Mouse (Mus musculus) midbrain, embryonic 10.5 days (tissue): ENCODE measurements around the gene Zfp583. TPM values are rescaled to one million over a fixed set of nuclear protein-coding genes. Genes with fewer than 3 reads are reported as not detected.
A peak's percentile ranks its signal among the peaks of the same experiment; 100 is the strongest.
"Not testable (repeated sequence)": the region's sequence is repeated elsewhere in the genome, so short reads cannot be mapped to it uniquely, and the experiment has no call there.

ENCODE experiments used
- DNase-seq: peaks from one replicate; pipeline ENCODE4 v3.0.0-alpha.2; 2017; ENCODE audit warnings: low spot score
- H3K27ac ChIP-seq: fragments of 300-500 bp; sonication (generic); replicated peaks from 2 replicates; pipeline ENCODE4 v1.5.1; 2016; ENCODE audit warnings: mild to moderate bottlenecking
- H3K27me3 ChIP-seq: fragments of 300-500 bp; sonication (generic); 2 replicates; pipeline ENCODE4 v1.6.1; 2016; ENCODE audit warnings: low read depth, mild to moderate bottlenecking; ENCODE audit not compliant: poor library complexity, severe bottlenecking
- H3K36me3 ChIP-seq: fragments of 300-500 bp; sonication (generic); 2 replicates; pipeline ENCODE4 v1.6.1; 2016; ENCODE audit warnings: mild to moderate bottlenecking, moderate library complexity
- H3K4me1 ChIP-seq: fragments of 300-500 bp; sonication (generic); 2 replicates; pipeline ENCODE4 v1.6.1; 2016
- H3K4me3 ChIP-seq: fragments of 300-500 bp; sonication (generic); 2 replicates; pipeline ENCODE4 v1.5.1; 2016; ENCODE audit warnings: mild to moderate bottlenecking, moderate library complexity
- H3K9me3 ChIP-seq: fragments of 300-500 bp; sonication (generic); replicated peaks from 2 replicates; pipeline ENCODE4 v1.6.1; 2016; ENCODE audit warnings: mild to moderate bottlenecking
- WGBS: fragments of 180-500 bp; shearing (Covaris S2); methylation state at CpG from one replicate; pipeline ENCODE4 v1.1.7; 2016; 5-methylcytosine and 5-hydroxymethylcytosine counted together
- polyA plus RNA-seq: library from polyadenylated mRNA; unstranded; fragments of >200 nt; fragmentation: Nextera tagmentation; extraction: Ambion mirVana; gene quantifications from 2 replicates; pipeline ENCODE4 v1.2.1, GENCODE M21; 2016

Zfp583 gene
- polyA plus RNA-seq, 1 experiment from 2014 or later = 5.2 TPM

DNA sequence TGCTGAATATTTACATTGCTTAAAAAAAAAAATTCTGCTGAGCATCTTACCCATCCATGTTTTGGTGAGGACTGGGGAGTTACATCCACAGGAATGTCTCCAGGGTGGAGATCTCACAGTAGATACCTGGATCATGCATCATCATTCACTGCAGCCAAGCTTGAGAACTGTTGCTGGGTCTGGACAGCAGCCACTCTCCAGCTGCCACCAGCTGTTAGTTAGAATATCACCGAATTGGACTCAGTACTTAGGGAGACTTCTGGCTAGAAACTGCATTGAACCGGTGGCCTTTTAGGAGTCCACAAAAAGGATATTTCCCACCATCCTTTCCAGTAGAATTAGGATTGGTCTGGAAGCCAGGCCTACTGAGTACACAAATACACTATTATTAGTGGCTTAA, 27.0 kb upstream of the Zfp583 start:
- 0 out of 2 replicates have a peak, but pooled peaks cover 3% of the 10 kb centered on the region for H3K9me3 ChIP-seq
- no peak overlapping the region for H3K27ac ChIP-seq
- no peak overlapping the region for H3K4me3 ChIP-seq
- peaks cover 19% of the 10 kb centered on the region for H3K36me3 ChIP-seq
- no peaks in the 10 kb centered on the region for H3K27me3 ChIP-seq
- H3K4me1 ChIP-seq = peaks cover 7% of the 10 kb centered on the region
- WGBS = 65% methylated on average over 2 of the region's 2 CpGs
- DNase-seq = no peak

- 33% methylated on average over 10 of the region's 10 CpGs for WGBS
These were observed 13.0 kb upstream of the Zfp583 start for GRCm38 (mm10) chr7:6344124-6344523.

GRCm38 (mm10) chr7:6343501-6344071, 12.5 kb upstream of the Zfp583 start, which contains the start of gene Gm3854:
TSS of gene Gm3854 (plus strand) at chr7:6343759.
- WGBS = 1% methylated on average over 26 of the region's 26 CpGs
- Histone ChIP-seq H3K27me3 (no peaks in the 10 kb centered on the region), H3K36me3 (no peaks in the 10 kb centered on the region), H3K4me1 (peaks cover 3% of the 10 kb centered on the region; the same call in 1 of the 2 replicates), H3K9me3 (no peaks in the 10 kb centered on the region; the same call in 1 of the 2 replicates), H3K27ac (peak within 1 kb of the TSS; percentile 91), H3K4me3 (peak within 1 kb of the TSS; percentile 71)
- peak; percentile 85 for DNase-seq

More at GRCm38 (mm10) chr7:6344124-6344523, 13.0 kb upstream of the Zfp583 start:
- Histone ChIP-seq H3K4me3 (peak overlapping the region; percentile 71), H3K27ac (peak overlapping the region; percentile 91), H3K36me3 (no peaks in the 10 kb centered on the region), H3K9me3 (no peaks in the 10 kb centered on the region; the same call in 1 of the 2 replicates), H3K4me1 (peaks cover 3% of the 10 kb centered on the region; the same call in 1 of the 2 replicates), H3K27me3 (no peaks in the 10 kb centered on the region)
- no peak for DNase-seq

GRCm38 (mm10) chr7:6339865-6340264, 8.8 kb upstream of the Zfp583 start:
- DNase-seq = no peak
- WGBS = 84% methylated on average over 5 of the region's 5 CpGs
- H3K36me3 ChIP-seq = no peaks in the 10 kb centered on the region
- no peaks in the 10 kb centered on the region; the same call in 1 of the 2 replicates for H3K9me3 ChIP-seq
- H3K4me3 ChIP-seq = no peak overlapping the region
- H3K27me3 ChIP-seq = no peaks in the 10 kb centered on the region
- no peak overlapping the region for H3K27ac ChIP-seq
- peaks cover 3% of the 10 kb centered on the region; the same call in 1 of the 2 replicates for H3K4me1 ChIP-seq

DNA sequence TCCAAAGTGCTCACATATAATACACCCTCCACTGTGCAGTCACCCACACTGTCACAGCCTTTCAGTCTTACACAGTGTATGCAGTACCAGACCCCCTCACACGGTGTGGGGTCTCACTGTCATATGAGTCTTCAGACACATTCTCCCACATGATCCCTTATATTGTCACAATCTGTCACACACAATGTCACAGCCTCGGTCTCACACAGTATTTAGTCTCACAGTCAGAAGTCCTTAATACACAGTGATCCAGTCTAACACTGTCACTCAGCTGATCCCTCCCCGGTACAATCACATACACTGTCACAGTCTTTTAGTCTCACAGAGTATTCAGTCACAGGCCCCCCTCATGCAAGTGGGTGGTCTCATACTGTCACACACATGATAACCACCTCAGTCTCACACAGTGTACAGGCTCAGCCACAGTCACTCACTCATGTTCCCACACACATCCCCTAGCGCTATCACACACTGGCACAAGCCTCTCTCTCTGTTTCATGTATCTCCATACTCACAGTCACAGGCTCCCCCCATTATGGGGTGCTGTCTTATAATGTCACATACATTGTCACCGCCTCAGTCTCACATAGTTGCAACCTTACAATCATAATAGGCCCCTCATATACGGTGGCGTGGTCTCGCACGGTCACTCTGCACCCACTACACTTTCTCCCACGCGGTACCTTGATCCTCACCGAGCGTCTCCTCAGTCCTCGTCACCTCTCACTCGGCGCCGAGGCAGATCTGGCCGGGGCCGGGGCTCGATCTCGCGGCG, 440 bp downstream of the Zfp583 start:
- H3K4me3 ChIP-seq = peak overlapping the region; percentile 63
- H3K36me3 ChIP-seq = no peaks in the 10 kb centered on the region
- peak; percentile 17 for DNase-seq
- no peaks in the 10 kb centered on the region for H3K27me3 ChIP-seq
- 23% methylated on average over 23 of the region's 23 CpGs for WGBS
- peak overlapping the region; percentile 90 for H3K27ac ChIP-seq
- H3K9me3 ChIP-seq = peaks cover 7% of the 10 kb centered on the region; the same call in 1 of the 2 replicates
- H3K4me1 ChIP-seq = peaks cover 18% of the 10 kb centered on the region

DNA sequence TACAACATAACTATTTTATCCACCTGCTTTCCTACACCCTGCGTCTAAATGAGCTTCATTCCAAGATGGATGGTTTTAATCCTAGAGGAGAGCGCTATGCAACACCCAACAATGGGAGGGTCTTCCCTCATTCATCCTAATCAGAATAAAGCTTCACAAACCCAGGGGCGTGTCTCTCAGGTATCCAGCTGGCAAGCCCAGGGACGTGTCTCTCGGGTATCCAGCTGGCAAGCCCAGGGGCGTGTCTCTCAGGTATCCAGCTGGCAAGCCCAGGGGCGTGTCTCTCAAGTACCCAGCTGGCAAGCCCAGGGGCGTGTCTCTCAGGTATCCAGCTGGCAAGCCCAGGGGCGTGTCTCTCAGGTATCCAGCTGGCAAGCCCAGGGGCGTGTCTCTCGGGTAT, 30.3 kb downstream of the Zfp583 start:
- peaks cover 13% of the 10 kb centered on the region for H3K9me3 ChIP-seq
- WGBS = 77% methylated on average over 11 of the region's 11 CpGs
- not testable (repeated sequence) for H3K27me3 ChIP-seq, H3K27ac ChIP-seq, H3K4me3 ChIP-seq, H3K4me1 ChIP-seq, DNase-seq
- peaks cover 47% of the 10 kb centered on the region for H3K36me3 ChIP-seq

DNA sequence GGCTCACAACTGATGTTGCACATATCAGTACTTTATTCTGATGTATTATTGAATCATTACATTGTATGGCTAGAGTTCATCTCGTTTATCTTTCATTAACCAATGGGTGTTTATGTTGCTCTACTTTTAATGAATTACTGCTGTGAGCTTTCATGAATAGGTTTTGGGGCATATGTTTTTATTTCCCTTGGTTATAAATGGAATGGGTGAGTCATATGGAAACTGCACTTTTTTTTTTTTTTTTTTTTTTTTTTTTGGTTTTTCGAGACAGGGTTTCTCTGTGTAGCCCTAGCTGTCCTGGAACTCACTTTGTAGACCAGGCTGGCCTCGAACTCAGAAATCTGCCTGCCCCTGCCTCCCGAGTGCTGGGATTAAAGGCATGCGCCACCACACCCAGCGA, 40.0 kb downstream of the Zfp583 start:
- H3K4me3 ChIP-seq = not testable (repeated sequence)

DNA sequence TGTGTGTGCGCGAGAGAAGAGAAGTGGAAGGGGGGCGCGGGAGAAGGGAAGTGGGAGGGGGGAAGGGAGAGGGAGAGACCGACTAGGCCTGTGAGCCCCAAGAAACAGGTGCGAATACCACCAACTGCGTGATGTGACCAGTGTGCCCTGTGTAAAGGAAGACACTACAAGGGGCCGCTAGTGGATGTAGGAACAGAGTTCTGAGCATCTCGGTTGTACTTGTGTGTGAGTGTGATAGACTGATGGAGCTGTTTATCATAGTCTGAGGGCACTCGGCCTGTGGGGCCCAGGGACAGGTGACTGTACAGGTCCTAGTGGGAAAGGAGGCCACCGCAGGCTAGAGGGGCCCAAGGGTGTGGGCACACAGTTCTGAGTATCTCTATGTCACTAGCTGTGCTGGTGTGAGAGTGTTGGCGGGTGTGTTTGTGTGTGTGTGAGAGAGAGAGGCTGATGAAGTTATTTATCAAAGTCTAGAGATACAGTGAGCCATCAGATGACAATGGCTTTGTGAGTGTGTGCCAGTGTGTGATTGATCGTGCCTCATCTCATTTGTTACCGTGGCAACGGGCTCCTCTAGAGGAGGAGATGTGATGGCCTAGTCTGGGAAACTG, 44.1 kb downstream of the Zfp583 start:
- Histone ChIP-seq H3K27me3 (no peaks in the 10 kb centered on the region), H3K9me3 (no peaks in the 10 kb centered on the region), H3K4me1 (peaks cover 24% of the 10 kb centered on the region), H3K27ac (peak overlapping the region; percentile 83), H3K36me3 (no peaks in the 10 kb centered on the region), H3K4me3 (peak overlapping the region; percentile 63)
- WGBS = 39% methylated on average over 15 of the region's 15 CpGs
- peak; percentile 15 for DNase-seq

More for the DNA sequence above, 40.0 kb downstream of the Zfp583 start:
- not testable (repeated sequence) for H3K9me3 ChIP-seq, H3K27ac ChIP-seq, H3K27me3 ChIP-seq, DNase-seq
- Histone ChIP-seq H3K36me3 (peaks cover 32% of the 10 kb centered on the region), H3K4me1 (peaks cover 13% of the 10 kb centered on the region)
- WGBS = 88% methylated on average over 6 of the region's 6 CpGs

- DNase-seq = peak; percentile 98
- 3% methylated on average over 50 of the region's 50 CpGs for WGBS
- peak within 1 kb of the TSS; percentile 63 for H3K4me3 ChIP-seq
- peaks cover 24% of the 10 kb centered on the region for H3K4me1 ChIP-seq
- H3K36me3 ChIP-seq = no peaks in the 10 kb centered on the region
- H3K27me3 ChIP-seq = no peaks in the 10 kb centered on the region
- peak within 1 kb of the TSS; percentile 83 for H3K27ac ChIP-seq
- H3K9me3 ChIP-seq = no peaks in the 10 kb centered on the region
These were observed 45.0 kb downstream of the Zfp583 start, which contains the start of gene Zfp667 for GRCm38 (mm10) chr7:6285842-6286705. TSS of gene Zfp667 (plus strand) at chr7:6286579.

- H3K4me1 ChIP-seq = peaks cover 24% of the 10 kb centered on the region
- H3K27me3 ChIP-seq = no peaks in the 10 kb centered on the region
- no peak overlapping the region for H3K27ac ChIP-seq
- WGBS = 89% methylated on average over 6 of the region's 6 CpGs
- no peaks in the 10 kb centered on the region for H3K36me3 ChIP-seq
- no peak for DNase-seq
- H3K4me3 ChIP-seq = peak overlapping the region; percentile 63
- H3K9me3 ChIP-seq = no peaks in the 10 kb centered on the region
These were observed 45.7 kb downstream of the Zfp583 start for GRCm38 (mm10) chr7:6285366-6285765.

DNA sequence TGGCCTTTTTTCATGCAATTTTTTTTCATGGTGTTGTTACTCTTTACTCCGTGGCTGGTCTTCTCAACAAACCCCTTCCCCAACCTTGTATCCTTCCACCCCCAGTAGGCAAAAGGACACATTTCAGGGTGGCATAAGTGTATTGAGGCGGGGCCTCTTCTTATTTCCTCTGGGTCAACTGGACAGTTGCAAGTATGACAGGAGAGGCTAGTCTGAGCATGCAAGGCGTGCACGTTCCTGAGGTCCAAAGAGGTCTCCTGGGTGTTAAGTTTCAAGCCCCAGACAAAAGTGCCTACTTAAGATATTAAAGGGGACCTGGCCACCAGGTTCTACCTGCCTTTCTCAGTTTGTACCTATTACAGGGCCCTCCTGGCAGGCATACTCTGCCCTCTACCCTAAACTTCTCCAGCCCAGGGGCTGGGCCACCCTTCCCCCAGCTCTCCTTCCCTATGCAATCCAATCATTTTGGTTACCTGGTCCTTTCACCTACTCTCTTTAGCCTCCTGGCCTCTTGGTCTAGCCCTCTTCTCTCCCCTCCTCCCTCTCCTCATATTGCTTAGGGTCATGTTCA, 46.6 kb downstream of the Zfp583 start:
- DNase-seq = no peak
- Histone ChIP-seq H3K27ac (no peak overlapping the region), H3K9me3 (no peaks in the 10 kb centered on the region), H3K27me3 (no peaks in the 10 kb centered on the region), H3K4me3 (no peak overlapping the region), H3K36me3 (no peaks in the 10 kb centered on the region), H3K4me1 (peaks cover 24% of the 10 kb centered on the region)
- WGBS = 90% methylated on average over 4 of the region's 4 CpGs
